Mouse (Mus musculus): Measurements from ENCODE around the gene Taar3.

- no peak for TF ChIP-seq CTCF (IDR thresholded peaks at IDR 0.05; ENCODE audit: insufficient read depth, low read depth, low read length)
- no peak for TF ChIP-seq POLR2A (IDR thresholded peaks at IDR 0.05; ENCODE audit: insufficient read depth, low read depth, low read length)
These were observed 21.9 kb downstream of the Taar3 start for GRCm38 (mm10) chr10:23971256-23971655.

Measured in olfactory bulb, adult 2 months (tissue).